Mouse (Mus musculus): ENCODE results near the gene Cbwd1. TPM values are rescaled to one million over a fixed set of nuclear protein-coding genes. Genes with fewer than 3 reads are reported as not detected.
"Not testable (repeated sequence)": the region's sequence is repeated elsewhere in the genome, so short reads cannot be mapped to it uniquely, and the experiment has no call there.

Cbwd1 gene
- polyA plus RNA-seq, 1 experiment from 2014 or later = 20.7 TPM

DNA sequence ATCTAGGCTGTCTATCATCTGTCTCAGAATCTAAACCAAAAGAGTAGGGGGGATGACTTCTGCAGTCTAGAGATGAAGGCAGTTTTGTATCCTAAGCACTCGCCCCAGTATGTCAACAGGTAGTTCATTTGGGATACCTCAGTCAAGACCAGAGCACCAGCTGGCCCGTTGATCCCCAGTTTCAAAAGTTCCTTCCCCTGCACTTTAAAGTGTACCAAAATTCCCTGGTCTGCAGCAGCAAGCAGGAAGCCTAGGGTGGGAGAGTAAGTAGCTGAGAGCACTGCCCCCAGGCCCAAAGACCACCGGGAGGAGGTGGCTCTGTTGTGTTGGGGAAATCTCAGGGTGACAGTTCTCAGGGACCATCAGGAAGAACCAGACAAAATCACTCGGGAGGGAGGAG is 64.9 kb downstream of the Cbwd1 start:
- DNase-seq (ENCODE audit: low spot score) (no peak), ATAC-seq (ENCODE audit: insufficient read depth, low FRiP score, low TSS enrichment) (no peak)
- Histone ChIP-seq H3K4me1 (ENCODE audit: control insufficient read depth, insufficient read depth, low read length) (peaks cover 12% of the 10 kb centered on the region), H3K36me3 (ENCODE audit: control insufficient read depth, insufficient read depth, low read length) (no peaks in the 10 kb centered on the region), H3K27me3 (ENCODE audit: control insufficient read depth, insufficient read depth, low read length) (peaks cover 57% of the 10 kb centered on the region), H3K4me2 (ENCODE audit: low read depth) (no peak overlapping the region), H3K9me3 (ENCODE audit: control insufficient read depth, low read length) (no peaks in the 10 kb centered on the region), H3K4me3 (ENCODE audit: low read depth, low read length) (no peak overlapping the region), H3K27ac (ENCODE audit: low read depth, low read length) (no peak overlapping the region), H3K9ac (ENCODE audit: low read length) (no peak overlapping the region)
- WGBS = 14% methylated on average over 4 of the region's 4 CpGs

GRCm38 (mm10) chr19:24886888-24887287 is 74.5 kb downstream of the Cbwd1 start:
- whole genome bisulfite sequencing = 81% methylated on average over 3 of the region's 3 CpGs
- no peak overlapping the region for H3K4me3 ChIP-seq (ENCODE audit: low read depth, low read length)
- no peaks in the 10 kb centered on the region for H3K9me3 ChIP-seq (ENCODE audit: control insufficient read depth, low read length)
- no peak overlapping the region for H3K4me2 ChIP-seq (ENCODE audit: low read depth)
- H3K9ac ChIP-seq (ENCODE audit: low read length) = no peak overlapping the region
- DNase-seq (ENCODE audit: low spot score) (no peak), ATAC-seq (ENCODE audit: insufficient read depth, low FRiP score, low TSS enrichment) (no peak)
- no peak overlapping the region for H3K27ac ChIP-seq (ENCODE audit: low read depth, low read length)
- no peaks in the 10 kb centered on the region for H3K27me3 ChIP-seq (ENCODE audit: control insufficient read depth, insufficient read depth, low read length)
- H3K4me1 ChIP-seq (ENCODE audit: control insufficient read depth, insufficient read depth, low read length) = no peaks in the 10 kb centered on the region
- H3K36me3 ChIP-seq (ENCODE audit: control insufficient read depth, insufficient read depth, low read length) = no peaks in the 10 kb centered on the region

DNA sequence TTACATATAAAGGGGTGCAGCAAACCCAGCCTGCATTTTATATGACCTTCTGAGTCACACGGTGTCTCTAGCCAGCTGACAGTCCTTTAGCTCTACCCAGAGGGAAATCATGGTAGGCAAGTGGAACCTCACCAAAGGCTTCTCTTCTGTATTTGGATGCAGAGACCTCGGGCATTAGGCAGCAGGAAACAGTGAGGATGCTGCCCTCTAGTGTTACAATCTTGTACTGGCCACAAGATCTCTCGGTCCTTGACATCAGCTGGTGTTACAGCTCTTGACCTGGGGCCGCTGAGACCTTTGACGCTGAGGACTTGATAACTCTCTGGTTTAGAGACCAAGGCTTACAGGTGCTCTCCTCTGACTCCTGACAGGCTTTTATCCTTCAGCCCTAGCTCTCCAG is 75.9 kb downstream of the Cbwd1 start:
- DNase-seq (ENCODE audit: low spot score) = peak; percentile 50
- H3K9ac ChIP-seq (ENCODE audit: low read length) = no peak overlapping the region
- no peak for ATAC-seq (ENCODE audit: insufficient read depth, low FRiP score, low TSS enrichment)
- no peaks in the 10 kb centered on the region for H3K36me3 ChIP-seq (ENCODE audit: control insufficient read depth, insufficient read depth, low read length)
- H3K27me3 ChIP-seq (ENCODE audit: control insufficient read depth, insufficient read depth, low read length) = no peaks in the 10 kb centered on the region
- H3K4me2 ChIP-seq (ENCODE audit: low read depth) = no peak overlapping the region
- WGBS = 15% methylated on average over 5 of the region's 5 CpGs
- no peak overlapping the region for H3K4me3 ChIP-seq (ENCODE audit: low read depth, low read length)
- no peak overlapping the region for H3K27ac ChIP-seq (ENCODE audit: low read depth, low read length)
- no peaks in the 10 kb centered on the region for H3K9me3 ChIP-seq (ENCODE audit: control insufficient read depth, low read length)
- no peaks in the 10 kb centered on the region for H3K4me1 ChIP-seq (ENCODE audit: control insufficient read depth, insufficient read depth, low read length)

GRCm38 (mm10) chr19:24881237-24881636 is 80.2 kb downstream of the Cbwd1 start:
- no peak for DNase-seq (ENCODE audit: low spot score)
- no peaks in the 10 kb centered on the region for H3K9me3 ChIP-seq (ENCODE audit: control insufficient read depth, low read length)
- ATAC-seq (ENCODE audit: insufficient read depth, low FRiP score, low TSS enrichment) = no peak
- H3K27me3 ChIP-seq (ENCODE audit: control insufficient read depth, insufficient read depth, low read length) = no peaks in the 10 kb centered on the region
- no peak overlapping the region for H3K4me3 ChIP-seq (ENCODE audit: low read depth, low read length)
- no peaks in the 10 kb centered on the region for H3K36me3 ChIP-seq (ENCODE audit: control insufficient read depth, insufficient read depth, low read length)
- H3K27ac ChIP-seq (ENCODE audit: low read depth, low read length) = no peak overlapping the region
- WGBS = 63% methylated on average over 4 of the region's 4 CpGs
- H3K9ac ChIP-seq (ENCODE audit: low read length) = no peak overlapping the region
- no peak overlapping the region for H3K4me2 ChIP-seq (ENCODE audit: low read depth)
- no peaks in the 10 kb centered on the region for H3K4me1 ChIP-seq (ENCODE audit: control insufficient read depth, insufficient read depth, low read length)

DNA sequence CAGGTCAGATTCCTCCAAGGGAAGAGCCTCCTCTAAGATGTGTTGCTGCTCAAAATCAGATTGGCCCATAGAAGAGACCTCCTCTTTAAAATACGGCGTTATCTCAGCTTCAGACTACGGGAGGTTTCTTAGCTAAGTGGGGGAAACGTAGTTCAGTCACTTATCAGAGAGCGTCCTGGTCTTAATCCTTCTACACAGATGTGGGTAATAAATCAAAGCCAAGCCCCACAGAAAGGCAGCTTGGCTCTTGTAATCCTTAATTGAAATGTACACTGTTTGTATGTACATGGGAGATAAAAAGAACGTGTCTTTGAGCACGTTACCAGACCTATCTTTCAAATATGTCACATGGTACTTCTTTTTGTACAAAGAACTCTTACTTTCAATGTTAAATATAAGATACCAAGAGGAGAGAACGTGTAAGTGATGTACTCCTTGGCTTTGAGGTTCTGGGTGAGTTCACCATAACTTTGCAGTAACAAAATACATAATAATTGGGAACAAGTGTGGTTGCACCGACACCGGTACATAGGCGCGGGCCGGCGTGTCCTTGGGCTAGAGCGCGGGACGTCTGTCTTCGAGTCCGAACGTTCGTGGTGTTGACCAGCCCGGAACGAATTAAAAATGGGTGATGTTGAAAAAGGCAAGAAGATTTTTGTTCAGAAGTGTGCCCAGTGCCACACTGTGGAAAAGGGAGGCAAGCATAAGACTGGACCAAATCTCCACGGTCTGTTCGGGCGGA is 86.1 kb downstream of the Cbwd1 start, which contains the start of gene Gm10053:
TSS of gene Gm10053 (plus strand) at position 558 of the 742 bp plus-strand sequence.
- H3K4me1 ChIP-seq (ENCODE audit: control insufficient read depth, insufficient read depth, low read length); ATAC-seq (ENCODE audit: insufficient read depth, low FRiP score, low TSS enrichment); H3K4me2 ChIP-seq (ENCODE audit: low read depth); H3K27me3 ChIP-seq (ENCODE audit: control insufficient read depth, insufficient read depth, low read length); H3K9ac ChIP-seq (ENCODE audit: low read length); H3K27ac ChIP-seq (ENCODE audit: low read depth, low read length); DNase-seq (ENCODE audit: low spot score); H3K4me3 ChIP-seq (ENCODE audit: low read depth, low read length); H3K36me3 ChIP-seq (ENCODE audit: control insufficient read depth, insufficient read depth, low read length); H3K9me3 ChIP-seq (ENCODE audit: control insufficient read depth, low read length): not testable (repeated sequence)
- 84% methylated on average over 23 of the region's 26 CpGs for WGBS

- ATAC-seq (ENCODE audit: insufficient read depth, low FRiP score, low TSS enrichment) (no peak), DNase-seq (ENCODE audit: low spot score) (no peak)
- Histone ChIP-seq H3K27ac (ENCODE audit: low read depth, low read length) (no peak overlapping the region), H3K4me2 (ENCODE audit: low read depth) (no peak overlapping the region), H3K9me3 (ENCODE audit: control insufficient read depth, low read length) (no peaks in the 10 kb centered on the region), H3K4me1 (ENCODE audit: control insufficient read depth, insufficient read depth, low read length) (0 out of 2 replicates have a peak, but pooled peaks cover 2% of the 10 kb centered on the region), H3K36me3 (ENCODE audit: control insufficient read depth, insufficient read depth, low read length) (no peaks in the 10 kb centered on the region), H3K4me3 (ENCODE audit: low read depth, low read length) (no peak overlapping the region), H3K27me3 (ENCODE audit: control insufficient read depth, insufficient read depth, low read length) (no peaks in the 10 kb centered on the region), H3K9ac (ENCODE audit: low read length) (no peak overlapping the region)
- WGBS = 78% methylated on average over 2 of the region's 2 CpGs
Measured at GRCm38 (mm10) chr19:24873873-24874272, 87.5 kb downstream of the Cbwd1 start.

GRCm38 (mm10) chr19:24871037-24871635 is 90.3 kb downstream of the Cbwd1 start:
- Histone ChIP-seq H3K4me3 (ENCODE audit: low read depth, low read length) (peak overlapping the region; percentile 27), H3K4me1 (ENCODE audit: control insufficient read depth, insufficient read depth, low read length) (0 out of 2 replicates have a peak, but pooled peaks cover 2% of the 10 kb centered on the region), H3K9ac (ENCODE audit: low read length) (0 out of 2 replicates have a peak overlapping the region, but pooled peaks have one; percentile 32), H3K27me3 (ENCODE audit: control insufficient read depth, insufficient read depth, low read length) (no peaks in the 10 kb centered on the region), H3K4me2 (ENCODE audit: low read depth) (peak overlapping the region; percentile 56), H3K36me3 (ENCODE audit: control insufficient read depth, insufficient read depth, low read length) (no peaks in the 10 kb centered on the region), H3K9me3 (ENCODE audit: control insufficient read depth, low read length) (no peaks in the 10 kb centered on the region), H3K27ac (ENCODE audit: low read depth, low read length) (no peak overlapping the region)
- ATAC-seq (ENCODE audit: insufficient read depth, low FRiP score, low TSS enrichment) (peak; percentile 67; the same call in 1 of the 2 replicates), DNase-seq (ENCODE audit: low spot score) (peak; percentile 88)
- WGBS = 21% methylated on average over 18 of the region's 18 CpGs
